Mouse (Mus musculus): ENCODE measurements around the gene Zmynd10. TPM values are rescaled to one million over a fixed set of nuclear protein-coding genes. Genes with fewer than 3 reads are reported as not detected.

The Zmynd10 gene
- not detected in 2 replicates for total RNA-seq (2017)

DNA sequence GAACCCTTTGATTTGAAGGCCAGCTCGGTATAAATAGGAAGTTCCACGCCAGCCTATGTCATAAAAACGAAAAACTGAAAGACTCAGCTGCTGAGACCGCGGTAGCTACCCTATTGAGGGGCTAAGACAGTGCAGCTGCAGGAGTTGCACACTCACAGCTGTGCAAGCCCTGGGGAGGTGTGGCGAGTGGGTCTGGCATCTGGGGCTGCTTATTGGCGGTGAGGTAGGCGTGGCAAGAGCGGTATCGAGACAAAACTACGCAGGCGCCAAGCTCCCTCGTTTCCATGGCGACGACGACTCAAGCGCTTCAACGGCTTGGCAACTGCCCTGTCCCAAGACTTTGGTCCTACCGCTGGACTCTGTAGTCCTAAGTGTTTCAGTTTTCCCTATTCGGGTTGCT lies at the start of gene Zmynd10:
Gene Zmynd10, plus strand, starts transcription at position 273 of the 400 bp plus-strand sequence.
- ATAC-seq (replicated peaks; ENCODE audit: low read depth, poor library complexity, severe bottlenecking): peak; percentile 66

DNA sequence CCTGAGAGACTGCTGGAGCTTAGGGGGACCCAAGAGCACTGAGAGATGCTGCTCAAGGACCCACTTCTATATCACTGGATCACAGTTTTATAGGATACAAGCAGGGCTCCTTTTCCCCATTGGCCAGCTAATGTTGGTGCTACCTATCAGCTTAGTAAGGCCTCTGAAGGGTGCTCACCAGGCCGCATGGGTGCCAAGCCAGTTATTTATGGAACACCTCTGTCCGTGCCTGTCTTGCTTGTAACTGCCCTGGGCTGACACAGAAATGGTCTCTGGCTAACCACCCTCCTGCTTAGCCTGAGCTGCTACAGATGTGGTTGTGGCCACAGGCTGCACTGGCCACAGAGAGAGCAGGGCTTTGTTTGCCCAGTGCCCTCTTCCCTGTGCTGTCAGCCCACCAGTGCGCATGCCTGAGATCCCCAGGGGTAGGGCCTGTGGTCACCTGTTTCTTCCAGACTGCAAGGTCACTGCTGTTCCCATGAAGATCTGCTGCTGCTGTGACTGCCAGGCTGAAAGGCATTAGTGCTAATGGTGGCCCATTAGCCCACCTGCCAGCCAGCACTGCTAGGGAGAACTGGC lies 46.3 kb upstream of the Zmynd10 start:
- ATAC-seq (replicated peaks; ENCODE audit: low read depth, poor library complexity, severe bottlenecking): no peak

GRCm38 (mm10) chr9:107502131-107502846 lies 44.8 kb upstream of the Zmynd10 start:
- ATAC-seq (replicated peaks; ENCODE audit: low read depth, poor library complexity, severe bottlenecking): no peak

DNA sequence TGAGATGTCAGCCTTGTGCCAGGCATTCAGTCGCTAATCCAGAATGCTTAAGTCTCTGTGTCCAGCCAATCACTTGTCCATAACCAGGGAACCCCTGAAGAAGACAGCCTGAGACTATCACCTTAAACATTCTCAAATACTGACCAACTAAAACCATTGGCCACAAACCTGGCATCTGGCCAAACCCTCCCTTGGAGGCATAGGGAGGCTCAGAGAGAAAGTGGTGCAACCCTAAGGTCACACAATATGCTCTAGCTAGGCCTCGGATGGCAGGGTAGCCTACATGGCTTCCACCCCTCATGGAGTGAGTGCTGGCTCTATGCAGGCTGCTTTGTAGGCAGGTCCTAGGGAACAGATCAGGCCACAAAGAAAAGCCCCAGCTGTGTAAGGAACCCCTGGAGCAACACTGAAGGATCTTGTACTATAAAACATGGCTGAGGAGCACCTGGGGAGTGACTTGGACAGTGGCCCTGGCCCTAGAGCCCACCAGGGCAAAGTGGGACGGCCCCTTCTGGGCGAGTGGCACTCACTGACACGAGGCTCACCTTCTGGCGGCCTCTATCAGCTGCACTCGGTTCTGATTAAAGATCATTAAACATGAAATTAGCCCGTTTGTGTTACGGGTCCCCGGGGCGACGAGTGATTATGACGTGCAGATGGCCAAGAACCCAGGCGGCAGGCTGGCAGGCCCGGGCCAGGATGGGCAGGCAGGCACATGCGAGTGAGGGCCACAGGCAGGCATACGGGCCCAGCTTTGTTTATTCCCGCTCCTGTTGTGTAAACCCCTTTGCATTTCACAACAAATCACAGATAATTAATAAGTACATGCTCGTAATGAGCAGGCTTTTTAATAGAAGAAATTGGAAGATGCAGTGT lies 42.2 kb upstream of the Zmynd10 start:
- no peak for ATAC-seq (replicated peaks; ENCODE audit: low read depth, poor library complexity, severe bottlenecking)

DNA sequence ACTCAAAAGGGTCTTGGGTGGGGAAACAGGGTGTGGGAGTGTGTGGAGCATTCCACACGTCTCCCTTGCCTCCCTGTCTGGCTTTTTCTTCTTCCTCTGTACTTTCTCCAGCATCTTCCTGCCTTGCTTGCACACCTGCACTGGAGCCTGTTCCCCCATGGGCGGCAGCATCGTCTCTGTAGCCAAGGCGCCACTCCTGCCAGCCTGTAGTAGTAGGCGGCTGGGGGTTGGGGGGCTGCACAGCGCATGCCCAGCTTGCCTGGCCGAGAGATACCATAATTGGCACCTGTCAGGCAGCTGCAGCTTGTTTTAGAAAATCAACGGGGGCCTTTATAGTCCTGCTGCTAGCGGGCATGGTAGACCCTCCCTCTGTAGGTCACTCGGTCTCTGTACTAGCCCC lies 38.8 kb upstream of the Zmynd10 start:
- no peak for ATAC-seq (replicated peaks; ENCODE audit: low read depth, poor library complexity, severe bottlenecking)

- no peak for ATAC-seq (replicated peaks; ENCODE audit: low read depth, poor library complexity, severe bottlenecking)
Measured at GRCm38 (mm10) chr9:107510384-107511100, 36.6 kb upstream of the Zmynd10 start.

DNA sequence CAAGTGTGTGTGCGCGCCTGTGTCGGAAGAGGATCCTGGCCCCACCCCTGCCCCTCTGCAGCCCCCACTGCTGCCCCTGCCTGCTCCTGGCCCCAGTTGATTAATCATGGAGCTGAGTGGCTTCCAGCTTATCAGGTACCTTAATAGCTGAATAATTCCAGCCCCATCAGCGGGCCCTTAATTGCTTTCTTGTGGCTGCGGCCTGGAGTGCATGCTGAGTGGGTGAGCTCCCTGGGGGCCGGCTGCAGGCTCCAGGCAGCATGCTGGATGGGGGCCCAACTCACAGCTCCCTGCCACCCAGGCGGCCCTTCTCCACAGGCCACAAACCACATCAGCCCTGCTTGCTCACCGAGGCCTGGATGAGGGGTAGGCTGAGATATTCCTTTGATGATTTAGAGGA lies 35.7 kb upstream of the Zmynd10 start:
- no peak for ATAC-seq (replicated peaks; ENCODE audit: low read depth, poor library complexity, severe bottlenecking)

DNA sequence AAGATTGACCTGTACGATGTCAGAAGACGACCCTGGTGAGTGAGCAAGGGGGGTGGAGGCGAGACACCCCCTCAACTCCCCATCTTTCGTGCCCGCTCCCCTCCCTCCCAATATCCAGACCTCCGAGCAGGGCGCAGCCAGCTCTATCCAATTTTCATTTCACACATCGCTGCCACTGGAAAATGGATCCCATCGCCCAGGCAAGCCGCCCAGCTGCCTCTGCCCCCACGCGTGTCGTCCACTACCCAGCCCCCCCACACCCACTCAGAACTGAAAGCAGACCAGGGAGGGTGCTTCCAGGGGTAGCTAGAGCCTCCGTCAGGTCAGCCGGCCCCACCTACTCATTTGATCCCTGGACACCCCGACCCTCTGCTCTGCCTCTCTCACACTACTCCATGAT lies 34.8 kb upstream of the Zmynd10 start:
- no peak for ATAC-seq (replicated peaks; ENCODE audit: low read depth, poor library complexity, severe bottlenecking)

DNA sequence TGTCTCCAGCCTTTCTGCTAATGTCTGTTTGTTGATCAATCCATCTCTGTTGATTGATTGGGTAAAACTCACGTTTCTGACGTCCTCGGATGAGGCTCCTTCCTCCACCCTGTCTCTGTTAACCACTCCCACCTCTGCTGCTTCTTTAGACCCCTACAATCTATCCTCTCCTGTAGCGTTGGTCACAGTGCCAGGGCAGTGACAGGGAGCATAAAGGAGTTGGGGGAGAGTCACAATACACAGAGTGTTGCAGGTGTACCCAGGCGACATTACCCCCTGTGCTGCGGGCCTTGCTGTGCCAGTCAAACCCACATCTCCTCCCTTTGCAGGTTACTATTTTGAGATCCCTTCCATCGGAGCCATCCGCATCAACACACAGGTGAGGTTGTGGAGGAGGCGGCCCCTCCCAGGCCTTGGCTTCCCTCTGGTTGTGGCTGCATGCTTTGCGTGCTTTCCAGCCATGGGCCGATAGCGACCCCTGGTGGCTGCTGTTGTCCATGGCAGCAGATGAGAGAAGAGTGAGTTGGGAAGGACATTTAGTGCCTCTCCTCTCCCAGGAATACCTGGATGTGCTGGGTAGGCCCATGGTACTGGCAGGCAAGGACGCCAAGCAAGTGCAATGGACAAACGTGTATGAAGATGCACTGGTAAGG lies 32.7 kb upstream of the Zmynd10 start:
- ATAC-seq (replicated peaks; ENCODE audit: low read depth, poor library complexity, severe bottlenecking): peak; percentile 93

DNA sequence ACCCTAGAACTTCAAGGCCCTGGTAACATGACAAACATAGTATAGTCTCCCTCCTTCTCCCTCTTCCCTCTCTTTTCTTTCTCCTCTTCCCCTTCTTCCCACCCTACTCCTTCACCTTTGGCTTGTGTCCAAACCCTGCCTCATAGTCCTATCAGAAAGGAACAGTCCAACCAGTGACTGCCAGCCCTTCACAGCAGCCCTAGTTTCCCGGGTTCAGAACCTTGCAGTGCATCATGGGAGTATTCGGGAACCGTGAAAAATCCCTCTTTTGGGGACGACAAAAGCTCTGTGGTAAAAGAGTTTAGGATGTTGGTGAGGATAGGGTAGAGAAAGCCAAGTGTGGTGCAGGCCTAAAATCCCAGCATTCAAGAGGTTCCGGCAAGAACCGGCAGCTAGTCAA lies 26.8 kb upstream of the Zmynd10 start:
- ATAC-seq (replicated peaks; ENCODE audit: low read depth, poor library complexity, severe bottlenecking): no peak

DNA sequence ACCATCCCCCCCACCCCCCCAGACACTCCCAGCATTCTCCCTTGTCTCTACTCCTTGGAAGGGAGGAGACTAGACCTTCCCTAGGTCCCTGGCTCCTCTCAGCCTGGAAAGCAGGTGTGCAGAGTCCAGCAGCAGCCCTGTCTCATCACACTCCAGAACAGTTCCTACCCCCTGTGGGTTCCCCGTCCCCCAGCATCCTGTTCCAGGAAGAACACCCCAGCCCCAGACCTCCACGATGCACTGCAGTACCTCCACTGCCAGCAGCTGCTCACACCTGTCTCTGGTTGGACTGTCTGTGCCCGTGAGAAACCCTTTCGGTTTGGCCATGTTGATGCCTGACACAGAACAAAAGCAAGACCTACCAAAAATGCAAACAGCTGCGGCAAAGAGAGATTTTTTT lies 25.9 kb upstream of the Zmynd10 start:
- ATAC-seq (replicated peaks; ENCODE audit: low read depth, poor library complexity, severe bottlenecking): 0 out of 2 replicates have a peak, but pooled peaks have one; percentile 16

GRCm38 (mm10) chr9:107521711-107522399 lies 25.2 kb upstream of the Zmynd10 start:
- peak; percentile 45 for ATAC-seq (replicated peaks; ENCODE audit: low read depth, poor library complexity, severe bottlenecking)

DNA sequence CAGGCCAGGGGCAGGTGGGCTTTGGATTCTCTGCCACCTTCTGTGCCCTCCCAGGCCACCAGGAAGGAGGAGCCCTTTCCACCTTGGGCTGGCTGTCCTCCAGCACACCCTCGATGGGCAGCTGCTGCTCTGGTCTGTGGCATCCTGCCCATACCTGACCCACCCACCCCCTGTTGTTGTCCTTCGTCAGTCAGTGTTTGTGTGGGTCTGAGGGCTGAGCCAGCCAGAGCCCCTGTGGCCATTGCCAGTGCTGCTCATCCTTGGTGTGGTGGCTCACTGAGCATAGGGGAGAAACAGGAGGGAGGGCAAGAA lies 24.7 kb upstream of the Zmynd10 start:
- ATAC-seq (replicated peaks; ENCODE audit: low read depth, poor library complexity, severe bottlenecking): no peak

DNA sequence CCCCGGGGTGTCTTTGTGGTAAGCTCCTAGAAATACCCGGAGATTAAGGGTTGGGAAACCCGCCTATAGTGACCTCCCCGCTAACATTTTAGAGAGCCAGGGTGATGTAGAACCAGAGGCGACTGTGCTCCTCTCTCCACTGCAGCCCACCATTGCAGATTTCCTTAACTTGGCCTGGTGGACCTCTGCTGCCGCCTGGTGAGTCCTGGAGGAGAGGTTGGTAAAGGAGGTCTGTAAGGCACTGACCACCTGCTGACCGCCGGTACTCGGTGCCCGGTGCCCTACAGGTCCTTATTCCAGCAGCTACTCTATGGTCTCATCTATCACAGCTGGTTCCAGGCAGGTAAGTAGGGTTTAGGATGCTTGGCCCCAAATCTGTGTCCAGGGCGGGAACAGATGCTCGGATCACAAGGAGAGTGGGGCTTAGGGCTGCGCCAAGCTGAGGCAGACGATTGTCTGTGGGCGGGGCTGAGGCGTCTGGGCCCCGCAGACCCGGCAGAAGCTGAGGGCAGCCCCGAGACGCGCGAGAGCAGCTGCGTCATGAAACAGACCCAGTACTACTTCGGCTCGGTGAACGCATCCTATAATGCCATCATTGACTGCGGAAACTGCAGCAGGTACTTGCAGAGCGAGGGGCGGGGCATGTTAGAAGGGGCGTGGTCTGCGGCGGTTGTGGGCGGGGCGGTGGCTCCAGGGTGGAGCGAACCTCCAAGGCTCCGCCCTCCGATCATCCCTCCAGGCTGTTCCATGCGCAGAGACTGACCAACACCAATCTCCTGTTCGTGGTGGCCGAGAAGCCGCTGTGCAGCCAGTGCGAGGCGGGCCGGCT lies 20.7 kb upstream of the Zmynd10 start:
- ATAC-seq (replicated peaks; ENCODE audit: low read depth, poor library complexity, severe bottlenecking): peak; percentile 71

GRCm38 (mm10) chr9:107533791-107534407 lies 13.2 kb upstream of the Zmynd10 start, which contains the start of gene Tmem115:
TSS of gene Tmem115 (plus strand) at chr9:107533945.
- peak; percentile 95 for ATAC-seq (replicated peaks; ENCODE audit: low read depth, poor library complexity, severe bottlenecking)

GRCm38 (mm10) chr9:107534408-107535202 lies 12.5 kb upstream of the Zmynd10 start:
- peak; percentile 52; the same call in 1 of the 2 replicates for ATAC-seq (replicated peaks; ENCODE audit: low read depth, poor library complexity, severe bottlenecking)

- no peak for ATAC-seq (replicated peaks; ENCODE audit: low read depth, poor library complexity, severe bottlenecking)
Measured at GRCm38 (mm10) chr9:107538231-107538630, 8.9 kb upstream of the Zmynd10 start.
